ENCODE assay signal across 11 mouse cellular contexts in genomic region chr2:32963981-32964380, GRCm38 (mm10). TPM values are rescaled to one million over a fixed set of nuclear protein-coding genes. Genes with fewer than 3 reads are reported as not detected.
DNase-seq lines count a peak whose midpoint lies in the region; ATAC-seq lines count a peak whose summit lies in the region.
"Had no signal": no experiment of that assay in that cellular context is flagged by ENCODE, and none has a peak within 500 bp of the region (broad histone marks: within the 10 kb centered on the region; RNA-seq: fewer than 3 reads in every experiment).

No protein-coding gene starts in this region.

- 57% methylated on average over 1 of the region's 1 CpGs for WGBS in liver, embryonic 11.5 days
- 76% methylated on average over 1 of the region's 1 CpGs for WGBS in embryonic facial prominence, embryonic 15.5 days

- ATAC-seq in CD4-positive, CD25-positive, alpha-beta regulatory T cell, adult 4 months, result no peak
- ATAC-seq in liver, embryonic 11.5 days (replicated peaks; ENCODE audit: low FRiP score), result no peak
- ATAC-seq in embryonic facial prominence, embryonic 15.5 days (ENCODE audit: insufficient number of reproducible peaks, low FRiP score, low TSS enrichment, low read depth), result no peak

- no peaks in the 10 kb centered on the region for H3K9me3 ChIP-seq in liver, embryonic 11.5 days (ENCODE audit: control insufficient read depth, low read length)
- no peaks in the 10 kb centered on the region for H3K9me3 ChIP-seq in embryonic facial prominence, embryonic 15.5 days (replicated peaks)

- peak overlapping the region; percentile 99 for H3K27ac ChIP-seq in liver, embryonic 11.5 days (ENCODE audit: low read depth, low read length)
- H3K27ac ChIP-seq in embryonic facial prominence, embryonic 15.5 days (replicated peaks), result 0 out of 2 replicates have a peak overlapping the region, but pooled peaks have one; percentile 89
- H3K27ac ChIP-seq: left cerebral cortex, adult 2 months had no signal

- H3K27me3 ChIP-seq in liver, embryonic 11.5 days (replicated peaks; ENCODE audit: control insufficient read depth, insufficient read depth, low read length), result no peaks in the 10 kb centered on the region
- H3K27me3 ChIP-seq in embryonic facial prominence, embryonic 15.5 days, result no peaks in the 10 kb centered on the region

- peaks cover 33% of the 10 kb centered on the region for H3K4me1 ChIP-seq in liver, embryonic 11.5 days (replicated peaks; ENCODE audit: control insufficient read depth, insufficient read depth, low read length)
- peaks cover 48% of the 10 kb centered on the region for H3K4me1 ChIP-seq in embryonic facial prominence, embryonic 15.5 days

- H3K4me3 ChIP-seq in liver, embryonic 11.5 days (ENCODE audit: low read depth, low read length), result peak overlapping the region; percentile 97
- H3K4me3 ChIP-seq in embryonic facial prominence, embryonic 15.5 days (replicated peaks), result peak overlapping the region; percentile 64; the same call in 1 of the 2 replicates
- H3K4me3 ChIP-seq: left cerebral cortex, adult 2 months had no signal

- peak overlapping the region; percentile 92 for H3K4me2 ChIP-seq in liver, embryonic 11.5 days
- no peak overlapping the region for H3K4me2 ChIP-seq in embryonic facial prominence, embryonic 15.5 days (replicated peaks)

- H3K36me3 ChIP-seq in liver, embryonic 11.5 days (ENCODE audit: control insufficient read depth, insufficient read depth, low read length), result peaks cover 22% of the 10 kb centered on the region
- H3K36me3 ChIP-seq in embryonic facial prominence, embryonic 15.5 days, result peaks cover 25% of the 10 kb centered on the region

- peak overlapping the region; percentile 100 for H3K9ac ChIP-seq in liver, embryonic 11.5 days (ENCODE audit: low read depth, low read length)
- no peak overlapping the region for H3K9ac ChIP-seq in embryonic facial prominence, embryonic 15.5 days

- peak; percentile 13 for DNase-seq in CD4-positive, CD25-positive, alpha-beta regulatory T cell, adult 2 months (ENCODE audit: low read depth, low spot score)
- no peak for DNase-seq in liver, embryonic 11.5 days (ENCODE audit: low spot score)
- DNase-seq in liver, result no peak
- peak; percentile 15 for DNase-seq in naive thymus-derived CD4-positive, alpha-beta T cell, adult 2 months (ENCODE audit: low read depth)
- no peak for DNase-seq in retina, postnatal 1 day
- DNase-seq in left cerebral cortex, adult 18-20 months (ENCODE audit: low spot score in 2 of 2), result no peak
- DNase-seq: heart, postnatal 36 days; thymus, adult 2 months had no signal

RNA-seq across cellular contexts. Expression of gene Lrsam1, which starts 2.6 kb away (rescaled TPM):
- polyA plus RNA-seq in CD4-positive, CD25-positive, alpha-beta regulatory T cell, adult 4 months (2017; shearing (Covaris generic)), result 10 to 100 TPM in 1 of 2 experiments, 1 to 10 TPM in 1; 5.5 to 11.1 TPM
- polyA plus RNA-seq in liver, embryonic 11.5 days (2014; fragmentation: Nextera tagmentation; extraction: Ambion mirVana), result 6.1 and 6.7 TPM in 2 replicates
- polyA plus RNA-seq in embryonic facial prominence, embryonic 15.5 days (2015; fragmentation: Nextera tagmentation; extraction: Ambion mirVana), result 13.1 and 15.3 TPM in 2 replicates
- total RNA-seq in left cerebral cortex, adult 18-20 months (2021), result 10 to 100 TPM; 38.7 to 44.6 TPM

RNA-seq across cellular contexts. Expression of gene Rpl12, which starts 2.6 kb away (rescaled TPM):
- 100 to 1,000 TPM in 1 of 2 experiments, 10 to 100 TPM in 1; 43.5 to 613 TPM for polyA plus RNA-seq in CD4-positive, CD25-positive, alpha-beta regulatory T cell, adult 4 months (2017; shearing (Covaris generic))
- polyA plus RNA-seq in liver, embryonic 11.5 days (2014; fragmentation: Nextera tagmentation; extraction: Ambion mirVana), result 276 and 295 TPM in 2 replicates
- polyA plus RNA-seq in embryonic facial prominence, embryonic 15.5 days (2015; fragmentation: Nextera tagmentation; extraction: Ambion mirVana), result 141 and 176 TPM in 2 replicates
- 100 to 1,000 TPM; 114 to 120 TPM for total RNA-seq in left cerebral cortex, adult 18-20 months (2021)

RNA-seq across cellular contexts. Expression of gene Slc2a8, which starts 17.9 kb away (rescaled TPM):
- 1 to 10 TPM; 1.7 to 3.3 TPM for polyA plus RNA-seq in CD4-positive, CD25-positive, alpha-beta regulatory T cell, adult 4 months (2017; shearing (Covaris generic))
- 15.0 TPM in 2 replicates for polyA plus RNA-seq in liver, embryonic 11.5 days (2014; fragmentation: Nextera tagmentation; extraction: Ambion mirVana)
- 22.2 and 25.2 TPM in 2 replicates for polyA plus RNA-seq in embryonic facial prominence, embryonic 15.5 days (2015; fragmentation: Nextera tagmentation; extraction: Ambion mirVana)
- total RNA-seq in left cerebral cortex, adult 18-20 months (2021), result 10 to 100 TPM; 24.0 to 26.1 TPM

Comparison
In these comparisons a context has a peak if more than half of its experiments do, and no peak if none do; other contexts are left out.
1. DNase-seq: peak in CD4-positive, CD25-positive, alpha-beta regulatory T cell, adult 2 months (single experiment) and naive thymus-derived CD4-positive, alpha-beta T cell, adult 2 months (single experiment); none in liver, embryonic 11.5 days (single experiment), liver (single experiment), retina, postnatal 1 day (single experiment) and left cerebral cortex, adult 18-20 months (0 of 2).